Comparison of ENCODE assay signal across 28 mouse cellular contexts in the genomic region with DNA sequence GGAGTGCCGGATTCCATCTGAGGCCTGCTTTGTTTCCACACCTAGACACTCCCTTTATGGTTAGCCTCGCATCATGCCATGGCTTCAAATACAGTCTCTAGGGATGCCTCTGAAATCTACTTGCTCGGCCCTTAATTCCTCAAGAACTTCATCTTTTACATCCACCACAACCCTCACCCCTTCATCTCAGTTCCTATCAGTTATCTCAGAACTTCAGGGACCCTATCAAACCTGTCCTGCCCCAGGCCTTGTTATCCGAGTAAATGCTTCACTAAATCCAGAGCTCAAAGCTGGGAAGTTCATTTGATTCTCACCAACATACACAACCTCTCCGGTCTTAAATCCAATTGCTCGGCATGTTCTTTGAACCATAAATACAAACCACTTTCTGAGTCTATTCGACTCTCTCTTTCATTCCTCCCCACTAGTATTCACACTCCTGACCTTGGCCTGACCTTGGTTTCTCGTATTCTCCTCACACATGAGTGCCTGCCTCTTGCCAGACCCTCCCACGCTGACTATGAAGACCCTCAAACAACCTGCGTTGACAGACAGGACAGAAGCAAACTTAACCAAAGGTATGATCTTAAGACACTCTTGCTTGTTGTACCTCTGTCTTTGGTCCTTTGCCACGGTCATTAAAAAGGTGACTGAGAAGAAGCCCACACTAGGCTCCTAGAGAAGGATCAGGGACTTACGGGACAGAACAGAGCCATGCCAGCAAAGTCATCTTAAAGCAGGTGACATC. TPM values are rescaled to one million over a fixed set of nuclear protein-coding genes. Genes with fewer than 3 reads are reported as not detected.
DNase-seq lines count a peak whose midpoint lies in the region; ATAC-seq lines count a peak whose summit lies in the region.
"Had no signal": no experiment of that assay in that cellular context is flagged by ENCODE, and none has a peak within 500 bp of the region (broad histone marks: within the 10 kb centered on the region; RNA-seq: fewer than 3 reads in every experiment).

No protein-coding gene starts in this region.

- ATAC-seq in heart, embryonic 16.5 days (replicated peaks; ENCODE audit: extremely low read depth, insufficient read depth, low FRiP score), result no peak
- ATAC-seq in midbrain, embryonic 11.5 days (ENCODE audit: low FRiP score), result no peak
- no peak for ATAC-seq in midbrain, embryonic 14.5 days (ENCODE audit: low FRiP score, low TSS enrichment)
- no peak for ATAC-seq in liver, embryonic 12.5 days
- ATAC-seq in erythroid progenitor cell, adult 5-6 weeks (replicated peaks; ENCODE audit: low FRiP score, poor library complexity, severe bottlenecking), result no peak
- ATAC-seq: activated CD4-positive, CD25-positive, alpha-beta regulatory T cell, adult 4 months; CD4-positive, CD25-positive, alpha-beta regulatory T cell, adult 4 months; forebrain, embryonic 13.5 days; hindbrain, embryonic 16.5 days; midbrain, embryonic 15.5 days had no signal

- no peak overlapping the region for H3K4me3 ChIP-seq in heart, embryonic 16.5 days (ENCODE audit: low read length)
- H3K4me3 ChIP-seq in midbrain, embryonic 11.5 days (ENCODE audit: low read depth, low read length), result no peak overlapping the region
- no peak overlapping the region for H3K4me3 ChIP-seq in midbrain, embryonic 14.5 days (replicated peaks; ENCODE audit: low read depth, low read length)
- no peak overlapping the region for H3K4me3 ChIP-seq in liver, embryonic 12.5 days
- H3K4me3 ChIP-seq: embryonic facial prominence, embryonic 10.5 days; embryonic facial prominence, embryonic 15.5 days; forebrain, embryonic 13.5 days; heart, embryonic 12.5 days; lung, embryonic 15.5 days; midbrain, embryonic 15.5 days had no signal

- no peaks in the 10 kb centered on the region for H3K36me3 ChIP-seq in heart, embryonic 16.5 days (ENCODE audit: control insufficient read depth, insufficient read depth)
- H3K36me3 ChIP-seq in midbrain, embryonic 11.5 days (ENCODE audit: control insufficient read depth, insufficient read depth, low read length), result no peaks in the 10 kb centered on the region
- H3K36me3 ChIP-seq in midbrain, embryonic 14.5 days (ENCODE audit: control insufficient read depth, insufficient read depth, low read length), result no peaks in the 10 kb centered on the region
- H3K36me3 ChIP-seq in liver, embryonic 12.5 days, result no peaks in the 10 kb centered on the region
- H3K36me3 ChIP-seq: embryonic facial prominence, embryonic 10.5 days; embryonic facial prominence, embryonic 15.5 days; heart, embryonic 12.5 days; lung, embryonic 15.5 days; midbrain, embryonic 15.5 days had no signal

- no peak overlapping the region for H3K9ac ChIP-seq in heart, embryonic 16.5 days (ENCODE audit: low read length)
- H3K9ac ChIP-seq in midbrain, embryonic 11.5 days (ENCODE audit: low read length), result no peak overlapping the region
- no peak overlapping the region for H3K9ac ChIP-seq in midbrain, embryonic 14.5 days (replicated peaks; ENCODE audit: low read length)
- H3K9ac ChIP-seq in liver, embryonic 12.5 days, result no peak overlapping the region; the same call in 1 of the 2 replicates
- H3K9ac ChIP-seq: embryonic facial prominence, embryonic 15.5 days; forebrain, embryonic 13.5 days; heart, embryonic 12.5 days; liver, embryonic 14.5 days; lung, embryonic 15.5 days; midbrain, embryonic 15.5 days had no signal

- peaks cover 46% of the 10 kb centered on the region for H3K4me1 ChIP-seq in heart, embryonic 16.5 days (ENCODE audit: control insufficient read depth, insufficient read depth, low read length)
- H3K4me1 ChIP-seq in midbrain, embryonic 11.5 days (ENCODE audit: control insufficient read depth, insufficient read depth, low read length), result peaks cover 5% of the 10 kb centered on the region; the same call in 1 of the 2 replicates
- no peaks in the 10 kb centered on the region for H3K4me1 ChIP-seq in midbrain, embryonic 14.5 days (ENCODE audit: control insufficient read depth, insufficient read depth, low read length)
- peaks cover 33% of the 10 kb centered on the region for H3K4me1 ChIP-seq in liver, embryonic 12.5 days
- H3K4me1 ChIP-seq: midbrain, embryonic 15.5 days had no signal

- DNase-seq in heart, postnatal 10 days, result no peak
- DNase-seq in midbrain, embryonic 11.5 days (ENCODE audit: low spot score, missing footprints), result peak; percentile 12
- DNase-seq in midbrain, embryonic 14.5 days, result no peak
- no peak for DNase-seq in ovary, postnatal 14 days (ENCODE audit: low spot score)
- DNase-seq: adrenal gland, adult 2 months; adrenal gland, postnatal 36 days; cerebellum, adult 8-10 months; cerebellum, postnatal 25 days; gastrocnemius, postnatal 36 days; kidney, adult 9 months; kidney, postnatal 10 days; layer of hippocampus, postnatal 36 days; right cerebral cortex, adult 18-20 months; spleen, adult 18-20 months; thymus, postnatal 25 days had no signal

- H3K4me2 ChIP-seq in heart, embryonic 16.5 days (ENCODE audit: low read depth, low read length), result no peak overlapping the region
- no peak overlapping the region for H3K4me2 ChIP-seq in midbrain, embryonic 11.5 days
- no peak overlapping the region for H3K4me2 ChIP-seq in midbrain, embryonic 14.5 days (ENCODE audit: low read length)
- H3K4me2 ChIP-seq in liver, embryonic 12.5 days, result peak overlapping the region; percentile 29
- H3K4me2 ChIP-seq: embryonic facial prominence, embryonic 15.5 days; forebrain, embryonic 13.5 days; heart, embryonic 12.5 days; lung, embryonic 15.5 days; midbrain, embryonic 15.5 days had no signal

- H3K9me3 ChIP-seq in heart, embryonic 16.5 days (replicated peaks; ENCODE audit: control insufficient read depth, low read length), result no peaks in the 10 kb centered on the region
- H3K9me3 ChIP-seq in midbrain, embryonic 11.5 days (ENCODE audit: control insufficient read depth, low read length), result no peaks in the 10 kb centered on the region
- no peaks in the 10 kb centered on the region for H3K9me3 ChIP-seq in midbrain, embryonic 14.5 days (ENCODE audit: control insufficient read depth, low read length)
- no peaks in the 10 kb centered on the region for H3K9me3 ChIP-seq in liver, embryonic 12.5 days (replicated peaks)
- H3K9me3 ChIP-seq: embryonic facial prominence, embryonic 10.5 days; embryonic facial prominence, embryonic 15.5 days; forebrain, embryonic 13.5 days; heart, embryonic 12.5 days; lung, embryonic 15.5 days; midbrain, embryonic 15.5 days had no signal

- intact Hi-C loops in heart, postnatal 10 days (cut with DNase I), result loop anchor here (2.0 kb wide), 1 partner anchor 18 kb away; a partner anchor contains a TSS

- 79% methylated on average over 12 of the region's 12 CpGs for WGBS in heart, embryonic 16.5 days
- 80% methylated on average over 12 of the region's 12 CpGs for WGBS in midbrain, embryonic 11.5 days
- 80% methylated on average over 12 of the region's 12 CpGs for WGBS in midbrain, embryonic 14.5 days
- 61% methylated on average over 12 of the region's 12 CpGs for WGBS in liver, embryonic 12.5 days (ENCODE audit: insufficient replicate concordance)

- H3K27ac ChIP-seq in heart, embryonic 16.5 days (ENCODE audit: low read length), result peak overlapping the region; percentile 38; the same call in 1 of the 2 replicates
- no peak overlapping the region for H3K27ac ChIP-seq in midbrain, embryonic 11.5 days (ENCODE audit: low read depth, low read length)
- no peak overlapping the region for H3K27ac ChIP-seq in midbrain, embryonic 14.5 days (replicated peaks; ENCODE audit: low read depth, low read length)
- H3K27ac ChIP-seq in liver, embryonic 12.5 days, result no peak overlapping the region
- H3K27ac ChIP-seq: embryonic facial prominence, embryonic 10.5 days; embryonic facial prominence, embryonic 15.5 days; forebrain, embryonic 13.5 days; liver, embryonic 14.5 days; lung, embryonic 15.5 days; midbrain, embryonic 15.5 days had no signal

- no peaks in the 10 kb centered on the region for H3K27me3 ChIP-seq in heart, embryonic 16.5 days (ENCODE audit: control insufficient read depth, insufficient read depth, low read length)
- H3K27me3 ChIP-seq in midbrain, embryonic 11.5 days (ENCODE audit: control insufficient read depth, insufficient read depth, low read length), result no peaks in the 10 kb centered on the region
- H3K27me3 ChIP-seq in midbrain, embryonic 14.5 days (ENCODE audit: control insufficient read depth, insufficient read depth, low read length), result no peaks in the 10 kb centered on the region
- no peaks in the 10 kb centered on the region for H3K27me3 ChIP-seq in liver, embryonic 12.5 days (replicated peaks)
- H3K27me3 ChIP-seq: embryonic facial prominence, embryonic 15.5 days; forebrain, embryonic 13.5 days; heart, embryonic 12.5 days; lung, embryonic 15.5 days; midbrain, embryonic 15.5 days had no signal

RNA-seq across cellular contexts. Expression of a gene that starts 17.2 kb away (rescaled TPM):
- 17.9 and 23.0 TPM in 2 replicates for polyA plus RNA-seq in heart, embryonic 16.5 days (2015; fragmentation: Nextera tagmentation; extraction: Ambion mirVana)
- total RNA-seq in heart, postnatal 10 days (2021), result 10 to 100 TPM in 1 of 2 experiments, 1 to 10 TPM in 1; 8.0 to 10.8 TPM
- 3.3 and 4.5 TPM in 2 replicates for polyA plus RNA-seq in midbrain, embryonic 11.5 days (2014; fragmentation: Nextera tagmentation; extraction: Ambion mirVana)
- 1.6 and 5.3 TPM in 2 replicates for polyA plus RNA-seq in midbrain, embryonic 14.5 days (2014; fragmentation: Nextera tagmentation; extraction: Ambion mirVana)
- 5.3 and 7.3 TPM in 2 replicates for polyA plus RNA-seq in liver, embryonic 12.5 days (2016; fragmentation: Nextera tagmentation; extraction: Ambion mirVana)
- total RNA-seq in erythroid progenitor cell, adult 5-6 weeks (2015; ENCODE audit: low replicate concordance), result 2.5 and 10.8 TPM in 2 replicates
- 2.4 and 5.7 TPM in 2 replicates for total RNA-seq in erythroid progenitor cell, adult 5-6 weeks (2017; ENCODE audit: low replicate concordance)
